Mouse (Mus musculus): ENCODE data around the gene Lst1.

DNA sequence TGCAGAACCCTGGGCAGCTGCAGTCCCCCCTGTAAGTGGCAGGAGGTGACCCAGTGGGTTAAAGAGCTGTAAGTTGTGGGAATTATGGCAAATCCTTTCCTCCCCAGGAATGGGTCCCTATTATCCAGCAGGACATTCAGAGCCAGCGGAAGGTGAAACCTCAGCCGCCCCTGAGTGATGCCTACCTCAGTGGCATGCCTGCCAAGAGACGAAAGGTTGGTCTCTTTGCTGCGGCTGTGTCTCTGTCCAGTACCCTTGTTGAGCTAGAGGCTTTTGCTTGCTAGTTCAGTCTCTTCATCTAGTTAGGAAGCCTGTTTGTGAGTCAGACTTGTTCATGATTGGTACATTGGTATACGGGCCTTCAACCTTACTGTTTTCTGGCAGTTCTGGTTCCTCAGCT lies 42.1 kb downstream of the Lst1 start:
- TF ChIP-seq MYB (IDR thresholded peaks at IDR 0.05; ENCODE audit: low read depth, low read length) (no peak), MAZ (IDR thresholded peaks at IDR 0.05; ENCODE audit: low read depth, low read length) (no peak), JUND (IDR thresholded peaks at IDR 0.05; ENCODE audit: low read depth, low read length) (no peak), EP300 (IDR thresholded peaks at IDR 0.05; ENCODE audit: low read depth in 1 of 2, low read length in 2 of 2) (no peak), POLR2AphosphoS2 (IDR thresholded peaks at IDR 0.05; ENCODE audit: low read length) (no peak), HCFC1 (IDR thresholded peaks at IDR 0.05; ENCODE audit: low read depth, low read length) (no peak), POLR2A (IDR thresholded peaks at IDR 0.05; ENCODE audit: control insufficient read depth in 1 of 2, insufficient read depth in 1 of 2, low read depth in 1 of 2, low read length in 2 of 2, poor library complexity in 1 of 2) (no peak)

Measured in MEL (cell line).